Mouse (Mus musculus) spleen, postnatal 14 days (tissue): ENCODE data around the gene Cysrt1.

Experiments
- DNase-seq, 2 experiments: peaks; one replicate each; pipeline ENCODE4 v3.0.0; 2021 to 2022; ENCODE audit warnings: low spot score in 2 of 2

Cysrt1 gene

GRCm38 (mm10) chr2:25242101-25242506 lies at the start of gene Cysrt1, which contains the start of gene Rnf208:
Cysrt1 (minus strand) TSS chr2:25242452.
Rnf208 (plus strand) TSS chr2:25242255.
- no peak for DNase-seq

GRCm38 (mm10) chr2:25291184-25292053 lies 49.2 kb upstream of the Cysrt1 start:
- no peak for DNase-seq

- no peak for DNase-seq
These were observed 48.5 kb upstream of the Cysrt1 start for GRCm38 (mm10) chr2:25290816-25291130.

- no peak for DNase-seq
These were observed 48.0 kb upstream of the Cysrt1 start for GRCm38 (mm10) chr2:25290101-25290815.

DNA sequence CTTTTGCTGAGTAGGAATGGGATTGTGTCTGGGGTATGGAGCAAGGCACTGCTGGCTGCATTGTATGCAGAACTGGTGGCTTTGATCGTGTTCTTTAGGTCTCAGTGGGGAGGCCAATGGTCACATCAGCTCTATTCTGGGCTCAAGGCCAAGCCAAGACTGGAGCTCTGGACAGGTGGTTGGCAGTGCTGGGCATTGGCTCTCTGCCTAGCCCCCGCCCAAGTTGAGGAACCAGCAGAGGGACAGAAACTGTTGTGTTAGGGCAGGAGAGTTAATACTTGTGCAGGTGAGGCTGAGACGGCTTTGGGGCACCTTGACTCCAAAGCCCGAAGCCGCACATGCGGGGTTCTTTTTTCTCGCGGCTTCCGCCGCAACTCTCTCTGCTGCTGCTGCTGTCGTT lies 47.4 kb upstream of the Cysrt1 start, which contains the start of gene Lrrc26:
TSS of gene Lrrc26 (plus strand) at position 265 of the 400 bp plus-strand sequence.
- no peak for DNase-seq

DNA sequence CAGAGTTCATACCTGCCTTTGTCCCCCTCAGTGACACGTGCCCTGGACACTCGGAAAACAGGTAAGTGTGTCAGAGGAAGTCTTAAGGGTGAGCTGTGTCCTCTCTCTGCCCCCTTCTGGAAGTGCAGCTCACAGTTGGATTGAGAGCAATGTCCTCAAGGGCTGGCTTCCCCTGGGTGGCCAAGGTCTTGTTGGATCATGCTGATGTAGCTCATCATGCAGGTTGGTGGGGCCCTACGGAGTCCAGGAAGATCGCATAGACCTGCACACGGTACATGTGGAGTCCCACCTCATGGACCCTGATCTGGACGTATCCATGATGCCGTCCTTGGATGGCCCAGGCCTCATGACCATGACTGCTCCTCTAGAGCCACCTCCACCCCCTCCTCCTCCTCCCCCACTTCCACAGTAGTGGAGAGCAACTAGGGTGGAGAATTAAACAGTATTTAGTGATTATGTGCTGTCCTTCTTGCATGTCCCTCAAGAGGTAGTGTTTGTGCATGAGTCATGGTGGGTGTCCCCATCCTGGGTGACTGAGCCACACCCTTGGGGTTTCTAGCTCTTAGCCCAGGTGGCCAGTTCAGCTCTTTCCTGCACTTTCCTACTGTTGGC lies 46.6 kb upstream of the Cysrt1 start:
- DNase-seq: no peak

- no peak for DNase-seq
These were observed 45.8 kb upstream of the Cysrt1 start, which contains the start of gene Tmem210 for GRCm38 (mm10) chr2:25287927-25288649. Tmem210 (plus strand) TSS chr2:25288145.

DNA sequence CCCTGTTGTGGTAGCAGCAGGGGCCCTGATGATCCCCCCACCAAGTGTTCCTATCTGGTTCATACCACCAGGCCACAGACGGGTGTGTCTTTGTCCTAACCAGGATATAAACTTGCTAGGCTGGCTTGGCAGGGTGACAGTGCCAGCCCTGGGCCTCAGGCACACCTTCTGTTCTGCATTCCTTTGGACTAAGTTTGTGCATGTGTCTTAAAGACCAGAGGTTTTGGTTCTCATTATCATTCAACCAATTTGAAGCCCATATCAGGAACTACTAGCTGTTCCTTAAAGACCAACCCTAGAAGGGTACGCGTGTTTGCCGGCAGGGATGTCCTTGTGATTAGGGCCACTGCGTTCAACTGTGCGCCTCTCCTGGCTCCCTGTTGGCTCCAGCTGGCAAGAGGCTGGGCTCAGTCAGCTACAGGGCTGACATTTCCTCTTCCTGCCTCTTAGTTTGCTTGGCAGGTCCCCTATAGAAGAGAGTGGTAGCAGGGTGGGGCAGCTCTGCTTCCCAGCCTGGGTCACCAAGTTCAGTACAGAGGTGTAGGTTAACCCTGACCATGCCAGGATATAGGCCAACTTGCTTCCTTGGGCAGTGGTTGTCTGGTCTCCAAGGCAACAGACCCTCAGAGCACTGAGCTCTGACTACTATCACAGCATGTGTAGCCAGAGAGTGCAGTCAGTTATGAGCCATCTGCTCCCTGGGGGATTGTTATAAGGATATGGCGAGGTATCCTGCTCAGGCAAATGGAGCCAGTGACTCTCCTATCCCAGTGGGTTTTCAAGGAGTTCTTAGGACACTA lies 44.8 kb upstream of the Cysrt1 start:
- no peak for DNase-seq

- DNase-seq: no peak
These were observed 44.1 kb upstream of the Cysrt1 start for GRCm38 (mm10) chr2:25286314-25286713.

DNA sequence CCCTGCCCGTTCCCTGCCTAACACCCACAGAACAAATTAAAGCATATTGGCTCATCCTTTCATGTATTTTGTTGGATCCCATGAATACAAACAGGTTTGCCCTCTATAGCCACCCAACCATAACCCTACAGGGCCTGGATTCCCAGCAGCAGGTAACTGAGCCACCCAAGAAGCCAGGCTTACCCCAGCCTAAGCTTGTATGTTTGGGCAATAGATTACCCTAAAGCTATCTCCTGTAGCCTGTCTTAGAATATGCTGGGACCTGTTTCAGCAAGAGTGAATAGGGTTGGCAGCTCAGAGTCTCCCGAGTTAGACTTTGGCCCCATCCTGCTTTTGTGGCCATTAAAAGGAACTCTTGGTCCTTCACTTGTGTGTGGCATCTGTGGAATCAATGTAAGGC lies 43.3 kb upstream of the Cysrt1 start:
- DNase-seq: no peak

DNA sequence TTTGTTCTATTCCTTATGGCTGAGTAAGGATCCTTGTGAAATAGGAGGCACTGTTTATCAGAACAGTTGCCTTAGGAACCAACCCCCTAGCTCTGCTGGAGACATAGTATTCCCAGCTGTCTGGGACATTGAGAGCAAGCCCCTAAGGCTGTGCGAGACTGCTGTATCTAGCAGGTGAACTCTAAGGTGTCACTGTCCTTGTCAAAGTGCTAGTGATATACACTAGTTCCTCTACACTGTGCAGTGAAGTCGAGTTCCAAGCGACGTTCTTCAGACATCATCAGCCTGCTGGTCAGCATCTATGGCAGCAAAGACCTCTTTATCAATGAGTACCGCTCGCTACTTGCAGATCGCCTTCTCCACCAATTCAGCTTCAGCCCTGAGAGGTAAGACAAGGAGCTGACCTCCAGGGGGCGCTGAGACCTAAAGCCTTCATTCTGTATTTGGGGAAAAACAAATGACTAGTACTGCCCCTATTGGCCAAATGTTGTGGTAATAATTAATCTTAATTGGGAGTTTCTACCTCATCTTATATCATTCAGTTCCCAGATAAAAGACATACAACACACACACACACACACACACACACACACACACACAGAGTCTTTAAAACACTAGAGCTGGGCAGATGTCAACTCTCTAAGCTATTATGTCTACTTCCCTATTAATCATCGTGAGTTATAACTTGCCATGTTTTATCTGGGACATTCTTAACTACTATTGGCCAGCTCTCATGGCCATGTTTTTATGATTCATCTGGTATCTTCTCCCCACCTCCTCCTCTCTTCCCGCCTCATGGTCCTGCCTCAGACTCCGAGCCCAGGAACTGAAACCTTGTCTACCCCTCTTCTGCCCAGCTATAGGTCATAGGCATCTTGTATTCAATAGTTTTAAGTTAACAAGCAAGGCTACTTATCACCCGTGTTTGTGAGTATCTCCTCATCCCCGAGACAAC lies 37.0 kb upstream of the Cysrt1 start:
- DNase-seq: peak; percentile 63 to 81

DNA sequence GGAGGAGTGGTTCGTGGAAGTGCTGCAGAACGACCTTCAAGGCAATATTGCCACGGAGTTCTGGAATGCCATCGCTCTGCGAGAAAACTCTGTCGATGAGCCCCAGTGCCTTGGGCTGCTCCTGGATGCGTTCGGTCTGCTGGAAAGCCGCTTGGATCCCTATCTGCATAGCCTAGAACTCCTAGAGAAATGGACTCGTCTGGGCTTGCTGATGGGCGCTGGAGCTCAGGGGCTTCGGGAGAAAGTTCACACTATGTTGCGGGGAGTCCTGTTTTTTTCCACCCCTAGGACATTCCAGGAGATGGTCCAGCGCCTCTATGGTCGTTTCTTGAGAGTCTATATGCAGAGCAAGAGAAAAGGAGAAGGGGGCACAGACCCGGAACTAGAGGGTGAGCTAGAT lies 30.8 kb upstream of the Cysrt1 start:
- no peak for DNase-seq

- no peak for DNase-seq
These were observed 30.3 kb upstream of the Cysrt1 start for GRCm38 (mm10) chr2:25272515-25272914.

DNA sequence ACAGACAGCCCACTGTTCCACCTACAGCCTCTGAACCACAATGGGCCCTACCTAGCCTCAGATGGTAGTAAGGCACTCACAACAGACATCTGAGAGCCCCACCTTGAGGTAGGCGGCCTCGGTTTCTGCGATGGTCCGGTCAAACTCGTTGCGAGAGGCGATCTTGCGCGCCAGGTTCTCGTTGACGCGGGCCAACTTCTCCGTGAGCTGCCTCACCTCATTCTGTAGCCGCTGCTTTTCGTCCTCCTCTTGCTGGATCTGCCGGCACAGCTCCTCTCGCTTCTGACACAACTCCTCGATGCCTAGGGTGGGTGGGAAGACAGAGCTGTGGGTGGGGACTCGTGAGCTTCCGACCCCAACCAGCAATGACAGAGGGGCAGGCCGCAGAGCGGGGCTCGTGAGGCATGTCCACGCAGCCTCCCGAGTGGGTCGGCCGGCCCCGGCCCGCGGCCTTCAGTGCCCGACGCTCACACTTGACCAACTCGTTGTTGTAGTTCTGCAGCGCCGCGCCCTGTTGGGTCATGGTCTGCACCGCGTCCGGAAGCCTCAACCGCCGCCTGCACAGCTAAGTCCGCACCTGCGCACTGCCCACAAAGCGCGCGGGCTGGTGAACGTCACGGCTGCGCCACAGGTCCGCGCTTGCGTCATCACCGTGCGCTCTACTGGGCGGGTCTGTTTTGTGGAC lies 29.7 kb upstream of the Cysrt1 start, which contains the start of the genes Ssna1 and Anapc2:
TSS of gene Ssna1 (minus strand) at position 612 of the 685 bp plus-strand sequence.
TSS of gene Anapc2 (plus strand) at position 652 of the 685 bp plus-strand sequence.
- DNase-seq: peak; percentile 98 to 99

GRCm38 (mm10) chr2:25267746-25268309 lies 25.6 kb upstream of the Cysrt1 start:
- DNase-seq: no peak

- DNase-seq: no peak
These were observed 25.0 kb upstream of the Cysrt1 start for GRCm38 (mm10) chr2:25267241-25267640.

- no peak for DNase-seq
These were observed 24.5 kb upstream of the Cysrt1 start for GRCm38 (mm10) chr2:25266720-25267119.

DNA sequence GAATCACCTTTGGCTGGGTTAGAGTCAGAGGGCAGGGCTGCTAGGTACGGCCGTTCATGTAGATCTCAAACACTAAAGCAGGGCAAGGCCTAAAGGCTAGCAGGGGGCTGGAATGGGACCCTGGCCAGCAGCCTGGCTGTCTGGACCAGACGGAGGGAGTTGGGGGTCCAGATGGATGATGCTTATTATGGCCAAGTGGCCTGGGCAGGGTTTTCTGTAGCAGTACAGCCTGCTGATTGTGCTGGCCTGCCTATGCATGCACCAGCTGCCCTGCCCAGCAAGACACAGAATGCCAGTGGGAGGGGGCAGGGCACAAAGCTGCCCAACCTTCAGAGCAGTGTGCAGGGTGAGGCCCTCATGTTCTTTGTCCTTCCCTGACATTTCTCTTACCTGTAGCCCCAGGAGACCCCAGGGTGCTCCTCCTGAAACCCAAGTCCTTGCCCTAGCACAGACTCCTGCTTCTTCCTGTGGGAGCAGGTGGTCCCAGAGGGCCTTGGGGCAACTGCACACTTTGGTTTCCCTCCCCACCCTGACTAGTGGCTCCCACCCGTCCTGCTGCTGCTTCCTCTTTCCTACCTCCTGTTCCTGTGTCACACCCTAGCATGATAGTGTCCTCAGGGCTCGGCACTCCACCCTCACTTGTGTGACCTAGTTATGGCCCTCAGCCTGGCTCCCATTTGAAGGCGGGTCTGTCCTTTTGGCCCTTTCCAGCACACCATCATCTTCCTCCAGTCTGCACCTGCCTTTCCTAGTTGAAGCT lies 23.8 kb upstream of the Cysrt1 start:
- DNase-seq: no peak
